In genomic region chr19:33589626-33590302, GRCm38 (mm10) we compare ENCODE assay signal across 8 mouse cellular contexts. TPM values are rescaled to one million over a fixed set of nuclear protein-coding genes. Genes with fewer than 3 reads are reported as not detected.
A peak's percentile ranks its signal among the peaks of the same experiment; 100 is the strongest.
DNase-seq lines count a peak whose midpoint lies in the region; ATAC-seq and TF ChIP-seq lines count a peak whose summit lies in the region.
"Not testable (repeated sequence)": the region's sequence is repeated elsewhere in the genome, so short reads cannot be mapped to it uniquely, and the experiment has no call there.

No protein-coding gene starts in this region.

- H3K27me3 ChIP-seq in forebrain, embryonic 12.5 days; heart, embryonic 15.5 days; midbrain, postnatal 0 days (ENCODE audit: insufficient read depth, low read length): not testable (repeated sequence)

- H3K4me1 ChIP-seq in forebrain, embryonic 12.5 days; heart, embryonic 15.5 days (replicated peaks); midbrain, postnatal 0 days (ENCODE audit: insufficient read depth, low read length): not testable (repeated sequence)

- H3K4me2 ChIP-seq in forebrain, embryonic 12.5 days = peak overlapping the region; percentile 46
- peak overlapping the region; percentile 68 for H3K4me2 ChIP-seq in heart, embryonic 15.5 days
- peak overlapping the region; percentile 44 for H3K4me2 ChIP-seq in midbrain, postnatal 0 days (ENCODE audit: low read depth, low read length, poor library complexity, severe bottlenecking)

- peak overlapping the region; percentile 38 for H3K4me3 ChIP-seq in forebrain, embryonic 12.5 days (replicated peaks)
- H3K4me3 ChIP-seq in heart, embryonic 15.5 days = peak overlapping the region; percentile 51
- peak overlapping the region; percentile 33 for H3K4me3 ChIP-seq in midbrain, postnatal 0 days (ENCODE audit: low read depth, low read length)

- H3K9ac ChIP-seq in forebrain, embryonic 12.5 days = peak overlapping the region; percentile 25; the same call in 1 of the 2 replicates
- peak overlapping the region; percentile 48 for H3K9ac ChIP-seq in heart, embryonic 15.5 days
- peak overlapping the region; percentile 50 for H3K9ac ChIP-seq in midbrain, postnatal 0 days (replicated peaks; ENCODE audit: low read length, poor library complexity, severe bottlenecking)

- TF ChIP-seq CTCF in midbrain, postnatal 0 days (IDR thresholded peaks at IDR 0.05) = not testable (repeated sequence)

- DNase-seq in CD4-positive helper T cell, adult 2 months (ENCODE audit: low read depth, low spot score) = peak; percentile 69
- DNase-seq in kidney, postnatal 10 days = peak; percentile 64
- DNase-seq in liver = peak; percentile 58
- DNase-seq in midbrain, postnatal 0 days (ENCODE audit: low spot score) = peak; percentile 71
- peak; percentile 20 to 38 for DNase-seq in spleen, postnatal 10 days (ENCODE audit: low spot score in 2 of 2)

- not testable (repeated sequence) for H3K9me3 ChIP-seq in forebrain, embryonic 12.5 days; heart, embryonic 15.5 days (replicated peaks); midbrain, postnatal 0 days (ENCODE audit: low read length)

- ATAC-seq in cerebellum, adult (ENCODE audit: insufficient number of reproducible peaks, low FRiP score, low TSS enrichment) = peak; percentile 99
- peak; percentile 99 for ATAC-seq in forebrain, embryonic 12.5 days (ENCODE audit: low FRiP score)
- peak; percentile 93 for ATAC-seq in heart, embryonic 15.5 days (replicated peaks; ENCODE audit: insufficient number of reproducible peaks, insufficient read depth, low FRiP score, low read depth)
- ATAC-seq in midbrain, postnatal 0 days (ENCODE audit: low FRiP score) = peak; percentile 99

- not testable (repeated sequence) for H3K27ac ChIP-seq in forebrain, embryonic 12.5 days; heart, embryonic 15.5 days
- peak overlapping the region; percentile 51; the same call in 1 of the 2 replicates for H3K27ac ChIP-seq in midbrain, postnatal 0 days (ENCODE audit: low read depth, low read length)

- not testable (repeated sequence) for H3K36me3 ChIP-seq in forebrain, embryonic 12.5 days (replicated peaks); heart, embryonic 15.5 days; midbrain, postnatal 0 days (ENCODE audit: insufficient read depth, low read length)

- WGBS in forebrain, embryonic 12.5 days = 4% methylated on average over 10 of the region's 38 CpGs
- WGBS in heart, embryonic 15.5 days = 7% methylated on average over 10 of the region's 38 CpGs
- WGBS in midbrain, postnatal 0 days = 4% methylated on average over 9 of the region's 38 CpGs

RNA-seq across cellular contexts. Expression of gene Gm8978, which starts 35.3 kb away (rescaled TPM):
- not detected in 2 replicates for polyA plus RNA-seq in forebrain, embryonic 12.5 days (2016; fragmentation: Nextera tagmentation; extraction: Ambion mirVana)
- polyA plus RNA-seq in heart, embryonic 15.5 days (2015; fragmentation: Nextera tagmentation; extraction: Ambion mirVana) = not detected in 2 replicates
- not detected in 2 replicates for total RNA-seq in midbrain, postnatal 0 days (2014; rRNA removed)
- polyA plus RNA-seq in midbrain, postnatal 0 days (2015; fragmentation: Nextera tagmentation; extraction: Ambion mirVana) = not detected in 2 replicates
